Mouse (Mus musculus) A20 (cell line): ENCODE results near the gene Rhbdf1.

ENCODE experiments used
- DNase-seq: peaks from one replicate; pipeline ENCODE4 v3.0.0-alpha.2; 2011; ENCODE audit warnings: low read depth, low spot score

Gene Rhbdf1

GRCm38 (mm10) chr11:32221225-32221950 is 712 bp downstream of the Rhbdf1 start:
- peak; percentile 84 for DNase-seq

- no peak for DNase-seq
Observed at GRCm38 (mm10) chr11:32220607-32221224, 1.4 kb downstream of the Rhbdf1 start.

GRCm38 (mm10) chr11:32219287-32219686 is 2.8 kb downstream of the Rhbdf1 start:
- no peak for DNase-seq

- no peak for DNase-seq
Observed at GRCm38 (mm10) chr11:32218501-32219050, 3.5 kb downstream of the Rhbdf1 start.

GRCm38 (mm10) chr11:32216851-32217250 is 5.2 kb downstream of the Rhbdf1 start:
- DNase-seq = peak; percentile 79

- DNase-seq = no peak
Observed at GRCm38 (mm10) chr11:32215372-32216162, 6.5 kb downstream of the Rhbdf1 start.

GRCm38 (mm10) chr11:32210623-32211022 is 11.5 kb downstream of the Rhbdf1 start:
- no peak for DNase-seq

GRCm38 (mm10) chr11:32205058-32205873 is 16.8 kb downstream of the Rhbdf1 start, which contains the start of gene Snrnp25:
Gene Snrnp25 (plus strand): TSS chr11:32205415.
- peak; percentile 98 for DNase-seq

GRCm38 (mm10) chr11:32201922-32202685 is 20.0 kb downstream of the Rhbdf1 start:
- DNase-seq = peak; percentile 93

- DNase-seq = peak; percentile 69
Observed at GRCm38 (mm10) chr11:32200992-32201391, 21.1 kb downstream of the Rhbdf1 start.

GRCm38 (mm10) chr11:32200075-32200601 is 22.0 kb downstream of the Rhbdf1 start, which contains the start of gene Il9r:
Gene Il9r (minus strand): TSS chr11:32200279.
- DNase-seq = peak; percentile 88

GRCm38 (mm10) chr11:32199230-32199629 is 22.9 kb downstream of the Rhbdf1 start:
- DNase-seq = peak; percentile 85

- DNase-seq = peak; percentile 70
Observed at GRCm38 (mm10) chr11:32198256-32198955, 23.7 kb downstream of the Rhbdf1 start.

- peak; percentile 56 for DNase-seq
Observed at GRCm38 (mm10) chr11:32197766-32198165, 24.3 kb downstream of the Rhbdf1 start.

GRCm38 (mm10) chr11:32196727-32197126 is 25.4 kb downstream of the Rhbdf1 start:
- DNase-seq = peak; percentile 70

- peak; percentile 81 for DNase-seq
Observed at GRCm38 (mm10) chr11:32195867-32196540, 26.1 kb downstream of the Rhbdf1 start.

- no peak for DNase-seq
Observed at GRCm38 (mm10) chr11:32194626-32195025, 27.5 kb downstream of the Rhbdf1 start.

GRCm38 (mm10) chr11:32194086-32194485 is 28.0 kb downstream of the Rhbdf1 start:
- DNase-seq = no peak

GRCm38 (mm10) chr11:32193156-32193555 is 28.9 kb downstream of the Rhbdf1 start:
- DNase-seq = no peak
